Mouse (Mus musculus) thymus, postnatal 36 days (tissue): ENCODE data around the gene Olfr901.
"Not testable (repeated sequence)": the region's sequence is repeated elsewhere in the genome, so short reads cannot be mapped to it uniquely, and the experiment has no call there.

Experiments
- DNase-seq, 2 experiments: peaks; one replicate each; pipeline ENCODE4 v3.0.0; 2022; ENCODE audit warnings: mixed read lengths in 2 of 2

Gene Olfr901

DNA sequence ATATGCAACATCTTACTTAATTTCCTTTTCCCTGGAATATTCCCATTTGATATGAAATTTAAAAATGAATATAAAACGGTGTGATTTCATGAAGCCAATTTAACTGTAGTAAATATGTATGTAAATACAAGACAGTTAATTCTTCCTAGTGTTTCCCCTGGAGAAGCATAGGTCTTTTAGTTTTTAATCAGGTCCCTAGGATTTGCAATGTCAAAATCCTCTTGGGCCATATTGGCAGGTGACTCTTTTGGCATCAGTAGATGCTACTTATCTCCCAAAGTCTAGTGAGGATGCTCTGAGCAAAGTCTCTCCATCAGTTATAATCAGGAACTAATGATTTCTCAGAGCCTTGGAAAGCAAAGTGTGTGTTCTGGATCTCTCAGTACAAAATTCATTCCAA lies at the start of gene Olfr901:
Olfr901 (plus strand) TSS at position 301 of the 400 bp plus-strand sequence.
- DNase-seq = no peak

DNA sequence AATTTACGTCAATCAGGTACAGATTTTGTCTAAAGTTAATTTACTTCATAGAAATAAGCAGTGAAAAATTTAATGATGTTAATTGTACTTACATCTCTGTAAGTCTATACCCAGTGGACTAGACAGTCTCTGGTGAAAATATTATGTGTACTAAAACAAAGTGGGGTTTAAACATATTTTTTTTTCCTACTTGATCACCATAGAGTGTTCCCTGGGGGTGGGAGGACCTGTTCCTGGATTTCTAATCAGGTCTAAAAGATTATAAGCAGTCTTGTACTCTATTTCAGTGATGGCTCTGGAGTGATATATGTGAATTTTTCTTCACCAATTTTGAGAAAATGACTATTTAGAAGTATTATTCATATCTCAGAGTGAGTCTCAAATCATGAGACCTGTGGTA lies 27.9 kb upstream of the Olfr901 start, which contains the start of gene Olfr147:
Olfr147 (plus strand) TSS at position 301 of the 400 bp plus-strand sequence.
- DNase-seq = no peak

DNA sequence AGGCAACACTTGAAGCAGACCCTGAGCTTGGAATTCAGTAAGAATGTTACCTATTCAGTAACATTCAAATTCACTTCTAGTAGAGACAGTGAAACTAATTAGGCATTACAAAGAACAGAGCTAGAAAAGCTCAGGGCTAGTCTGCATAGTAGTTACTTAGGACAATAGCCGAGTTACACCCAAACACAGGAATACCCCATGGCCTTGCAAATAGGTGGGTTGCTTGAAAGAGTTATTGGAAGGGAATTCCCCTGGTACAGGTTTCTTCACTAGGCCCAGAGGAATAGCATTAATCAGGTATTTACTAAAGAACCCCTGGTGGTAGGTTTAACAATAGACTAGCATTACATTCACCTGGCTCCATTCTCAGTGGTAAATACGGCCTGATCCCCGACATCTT lies 21.8 kb upstream of the Olfr901 start:
- DNase-seq = not testable (repeated sequence)

DNA sequence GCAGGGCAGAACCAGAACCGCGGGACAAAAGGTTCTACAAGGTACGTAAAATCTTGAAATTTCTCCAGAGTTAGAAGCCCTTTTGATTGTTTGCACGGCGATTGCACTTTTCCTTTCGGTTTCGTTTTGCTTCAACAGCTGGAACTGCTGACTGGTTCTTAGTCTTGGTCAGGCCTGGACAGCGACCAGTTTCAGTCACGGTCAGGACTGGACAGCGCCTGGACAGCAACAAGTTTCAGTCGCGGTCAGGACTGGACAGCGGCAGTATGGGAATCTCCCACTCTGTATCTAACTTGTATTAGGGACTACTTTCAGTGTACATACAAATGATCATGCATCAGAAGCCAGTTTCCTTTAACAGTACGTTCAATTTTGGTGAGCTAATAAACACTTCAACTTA lies 15.8 kb upstream of the Olfr901 start:
- DNase-seq = not testable (repeated sequence)

DNA sequence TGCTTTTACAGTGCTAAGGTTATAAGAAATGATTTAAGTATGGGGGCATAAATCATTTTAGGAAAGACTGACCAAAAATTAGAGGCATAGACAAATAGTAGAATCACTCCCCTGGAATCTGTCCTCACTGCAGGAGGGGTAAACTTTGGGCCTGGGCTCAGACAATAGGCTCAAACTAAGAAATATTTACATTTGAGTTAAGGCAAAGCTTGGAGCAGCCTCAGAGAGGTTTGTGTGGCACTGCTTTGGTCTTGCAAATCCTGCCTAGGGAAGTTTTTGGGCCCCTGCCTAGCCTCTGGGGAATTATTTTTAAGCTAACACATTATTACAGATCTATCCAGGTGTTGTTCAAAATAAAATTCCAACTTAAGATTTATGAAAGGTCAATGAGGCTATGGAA lies 5.5 kb upstream of the Olfr901 start:
- no peak for DNase-seq

DNA sequence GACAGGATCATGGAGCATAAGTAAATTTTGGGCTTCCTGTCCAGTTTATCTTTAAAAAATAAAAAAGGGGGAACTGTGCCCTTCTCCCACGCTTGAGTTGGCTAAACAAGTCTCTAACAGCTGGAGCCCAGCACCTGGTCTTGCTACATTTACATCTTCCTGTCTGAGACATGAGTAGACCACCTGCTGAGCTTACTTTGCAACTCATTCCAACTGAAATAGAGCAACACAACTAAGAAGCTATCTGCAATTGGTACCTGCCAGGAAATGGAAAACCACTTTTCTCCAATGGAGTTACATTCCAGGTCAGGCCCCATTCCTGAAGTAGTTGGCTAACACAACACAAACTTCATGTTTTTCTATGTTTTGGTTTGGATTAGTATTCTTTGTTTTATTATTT lies 2.2 kb upstream of the Olfr901 start:
- DNase-seq = no peak

DNA sequence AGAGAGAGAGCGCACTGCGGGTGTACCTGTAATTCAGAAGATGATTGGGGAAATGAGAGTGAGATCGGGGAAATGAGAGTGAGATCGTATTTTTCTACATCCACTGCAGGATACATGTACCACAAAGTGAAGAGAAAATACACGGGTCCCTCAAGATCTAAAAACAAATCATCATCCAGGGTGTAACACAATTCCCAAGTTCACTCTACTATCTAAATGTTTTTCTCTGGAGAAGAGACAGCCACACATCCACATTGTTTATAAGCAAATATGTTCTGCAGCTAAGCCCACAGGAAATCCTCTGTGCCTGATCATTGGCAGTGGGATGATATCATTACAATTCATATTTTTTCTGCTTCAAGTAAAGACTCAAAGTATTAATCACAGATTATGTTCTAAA lies 18.1 kb downstream of the Olfr901 start, which contains the start of gene Olfr902:
Olfr902 (plus strand) TSS at position 301 of the 400 bp plus-strand sequence.
- DNase-seq = no peak

DNA sequence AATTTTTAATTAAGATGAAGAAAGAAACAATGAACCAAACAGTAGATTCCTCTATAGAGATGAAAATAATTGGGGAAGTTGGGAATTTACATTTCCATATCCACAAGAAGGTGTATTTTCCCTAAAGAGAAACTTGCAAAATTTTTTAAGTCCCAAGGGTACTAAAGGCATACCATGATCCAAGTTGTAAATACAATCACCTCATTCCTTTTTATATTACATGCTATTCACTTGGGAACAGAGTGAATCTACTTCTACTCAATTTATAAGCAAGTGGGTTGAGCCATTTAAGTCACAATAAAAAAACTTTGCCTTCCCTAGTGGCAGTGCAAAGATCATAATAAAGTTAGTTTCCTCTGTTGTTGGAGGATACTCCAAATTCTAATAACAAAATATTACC lies 33.6 kb downstream of the Olfr901 start, which contains the start of gene Olfr904:
Olfr904 (plus strand) TSS at position 301 of the 400 bp plus-strand sequence.
- no peak for DNase-seq

DNA sequence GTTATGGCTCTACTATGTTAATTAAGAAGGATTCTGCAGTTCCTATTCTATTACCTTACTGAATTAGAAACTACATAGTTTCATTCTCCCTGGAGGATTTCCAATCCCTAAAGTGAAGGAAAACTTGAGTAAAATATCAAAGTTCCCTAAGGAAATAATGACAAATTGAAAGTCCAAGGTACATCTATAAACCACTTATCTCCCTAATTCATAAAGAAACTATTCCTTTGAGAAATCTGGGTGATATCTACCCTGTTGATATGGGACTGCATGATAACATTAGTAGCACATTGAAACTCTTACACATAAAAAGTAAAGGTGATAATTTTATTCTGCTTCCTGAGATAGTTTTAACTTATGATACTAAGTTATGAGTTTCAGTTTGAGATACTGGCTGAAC lies 41.6 kb downstream of the Olfr901 start, which contains the start of gene Olfr905:
Olfr905 (plus strand) TSS at position 301 of the 400 bp plus-strand sequence.
- no peak for DNase-seq
